Mouse (Mus musculus) heart, embryonic 11.5 days (tissue): ENCODE results near the gene Gcg. TPM values are rescaled to one million over a fixed set of nuclear protein-coding genes. Genes with fewer than 3 reads are reported as not detected.

Experiments used
- ATAC-seq: fragments of 200-750 bp; cut with Nextera tagmentation; replicated peaks from 2 replicates; pipeline ENCODE4 v1.8.0; 2017; ENCODE audit warnings: moderate library complexity; ENCODE audit not compliant: insufficient number of reproducible peaks, low FRiP score, low TSS enrichment
- H3K27ac ChIP-seq: fragments of 300-500 bp; sonication (generic); 2 replicates; pipeline ENCODE4 v1.5.1; 2014; ENCODE audit warnings: mild to moderate bottlenecking, low read depth, low read length
- H3K27me3 ChIP-seq: fragments of 300-500 bp; sonication (generic); 2 replicates; pipeline ENCODE4 v1.6.1; 2014; ENCODE audit warnings: mild to moderate bottlenecking, low read length, mixed read lengths; ENCODE audit not compliant: control insufficient read depth, insufficient read depth
- H3K36me3 ChIP-seq: fragments of 300-500 bp; sonication (generic); 2 replicates; pipeline ENCODE4 v1.6.1; 2014; ENCODE audit warnings: mild to moderate bottlenecking, low read length, moderate library complexity, mixed read lengths; ENCODE audit not compliant: control insufficient read depth, insufficient read depth
- H3K4me1 ChIP-seq: fragments of 300-500 bp; sonication (generic); 2 replicates; pipeline ENCODE4 v1.6.1; 2014; ENCODE audit warnings: low read length; ENCODE audit not compliant: control insufficient read depth, insufficient read depth
- H3K4me2 ChIP-seq: fragments of 300-500 bp; sonication (generic); 2 replicates; pipeline ENCODE4 v1.6.1; 2014; ENCODE audit warnings: mild to moderate bottlenecking, moderate library complexity
- H3K4me3 ChIP-seq: fragments of 300-500 bp; sonication (generic); 2 replicates; pipeline ENCODE4 v1.5.1; 2014; ENCODE audit warnings: low read depth, low read length
- H3K9ac ChIP-seq: fragments of 300-500 bp; sonication (generic); 2 replicates; pipeline ENCODE4 v1.6.1; 2014; ENCODE audit warnings: mild to moderate bottlenecking, low read depth, low read length, moderate library complexity
- H3K9me3 ChIP-seq: fragments of 300-500 bp; sonication (generic); replicated peaks from 2 replicates; pipeline ENCODE4 v1.6.1; 2016; ENCODE audit warnings: low read length; ENCODE audit not compliant: control insufficient read depth
- WGBS: fragments of 180-500 bp; shearing (Covaris S2); extraction: QIAGEN DNeasy Blood & Tissue Kit; methylation state at CpG from one replicate; pipeline ENCODE4 v1.1.7; 2014; ENCODE audit not compliant: insufficient replicate concordance; 5-methylcytosine and 5-hydroxymethylcytosine counted together
- polyA plus RNA-seq: library from polyadenylated mRNA; unstranded; fragments of >200 nt; fragmentation: Nextera tagmentation; extraction: Ambion mirVana; gene quantifications from 2 replicates; pipeline ENCODE4 v1.2.1, GENCODE M21; 2014

Gene Gcg
- polyA plus RNA-seq, 1 experiment from 2014 or later = 1.1 TPM

- H3K27me3 ChIP-seq = no peaks in the 10 kb centered on the region
- H3K27ac ChIP-seq = no peak overlapping the region
- no peaks in the 10 kb centered on the region for H3K4me1 ChIP-seq
- H3K4me2 ChIP-seq = no peak overlapping the region
- no peak overlapping the region for H3K9ac ChIP-seq
- H3K36me3 ChIP-seq = no peaks in the 10 kb centered on the region
- 75% methylated on average over 5 of the region's 5 CpGs for WGBS
- no peak for ATAC-seq
- no peak overlapping the region for H3K4me3 ChIP-seq
- H3K9me3 ChIP-seq = no peaks in the 10 kb centered on the region
These were observed 19.9 kb upstream of the Gcg start for GRCm38 (mm10) chr2:62503326-62503725.

GRCm38 (mm10) chr2:62502516-62502915 lies 19.1 kb upstream of the Gcg start:
- H3K4me2 ChIP-seq = no peak overlapping the region
- H3K27ac ChIP-seq = no peak overlapping the region
- WGBS = 80% methylated on average over 4 of the region's 4 CpGs
- ATAC-seq = no peak
- H3K9me3 ChIP-seq = no peaks in the 10 kb centered on the region
- H3K4me3 ChIP-seq = no peak overlapping the region
- H3K36me3 ChIP-seq = no peaks in the 10 kb centered on the region
- H3K9ac ChIP-seq = no peak overlapping the region
- H3K27me3 ChIP-seq = no peaks in the 10 kb centered on the region
- no peaks in the 10 kb centered on the region for H3K4me1 ChIP-seq

GRCm38 (mm10) chr2:62498821-62499220 lies 15.4 kb upstream of the Gcg start:
- Histone ChIP-seq H3K27ac (no peak overlapping the region), H3K4me2 (no peak overlapping the region), H3K4me1 (no peaks in the 10 kb centered on the region), H3K9ac (no peak overlapping the region), H3K27me3 (no peaks in the 10 kb centered on the region), H3K9me3 (no peaks in the 10 kb centered on the region), H3K36me3 (no peaks in the 10 kb centered on the region), H3K4me3 (no peak overlapping the region)
- no peak for ATAC-seq
- 86% methylated on average over 5 of the region's 5 CpGs for WGBS

GRCm38 (mm10) chr2:62498086-62498485 lies 14.6 kb upstream of the Gcg start:
- H3K36me3 ChIP-seq = no peaks in the 10 kb centered on the region
- no peak overlapping the region for H3K4me3 ChIP-seq
- no peak for ATAC-seq
- H3K9ac ChIP-seq = no peak overlapping the region
- WGBS = 81% methylated on average over 4 of the region's 4 CpGs
- H3K9me3 ChIP-seq = no peaks in the 10 kb centered on the region
- H3K27me3 ChIP-seq = no peaks in the 10 kb centered on the region
- no peaks in the 10 kb centered on the region for H3K4me1 ChIP-seq
- H3K27ac ChIP-seq = no peak overlapping the region
- no peak overlapping the region for H3K4me2 ChIP-seq

- 77% methylated on average over 5 of the region's 5 CpGs for WGBS
- ATAC-seq = no peak
- H3K9ac ChIP-seq = no peak overlapping the region
These were observed 14.0 kb upstream of the Gcg start for GRCm38 (mm10) chr2:62497333-62498002.

GRCm38 (mm10) chr2:62495407-62495806 lies 12.0 kb upstream of the Gcg start:
- no peak overlapping the region for H3K27ac ChIP-seq
- H3K4me2 ChIP-seq = no peak overlapping the region
- H3K9me3 ChIP-seq = no peaks in the 10 kb centered on the region
- H3K36me3 ChIP-seq = no peaks in the 10 kb centered on the region
- H3K9ac ChIP-seq = no peak overlapping the region
- H3K27me3 ChIP-seq = no peaks in the 10 kb centered on the region
- 60% methylated on average over 4 of the region's 4 CpGs for WGBS
- H3K4me3 ChIP-seq = no peak overlapping the region
- no peaks in the 10 kb centered on the region for H3K4me1 ChIP-seq
- ATAC-seq = no peak

More at GRCm38 (mm10) chr2:62497333-62498002, 14.0 kb upstream of the Gcg start:
- H3K36me3 ChIP-seq = no peaks in the 10 kb centered on the region
- H3K9me3 ChIP-seq = no peaks in the 10 kb centered on the region
- H3K4me1 ChIP-seq = no peaks in the 10 kb centered on the region
- no peak overlapping the region for H3K27ac ChIP-seq
- H3K27me3 ChIP-seq = no peaks in the 10 kb centered on the region
- H3K4me3 ChIP-seq = no peak overlapping the region
- no peak overlapping the region for H3K4me2 ChIP-seq

GRCm38 (mm10) chr2:62489832-62490231 lies 6.4 kb upstream of the Gcg start:
- H3K9me3 ChIP-seq = no peaks in the 10 kb centered on the region
- H3K4me3 ChIP-seq = no peak overlapping the region
- no peaks in the 10 kb centered on the region for H3K36me3 ChIP-seq
- no peak overlapping the region for H3K9ac ChIP-seq
- 80% methylated on average over 6 of the region's 6 CpGs for WGBS
- ATAC-seq = no peak
- no peaks in the 10 kb centered on the region for H3K4me1 ChIP-seq
- H3K27me3 ChIP-seq = no peaks in the 10 kb centered on the region
- H3K4me2 ChIP-seq = no peak overlapping the region
- H3K27ac ChIP-seq = no peak overlapping the region

- H3K27ac ChIP-seq = no peak overlapping the region
- no peak overlapping the region for H3K4me3 ChIP-seq
- H3K9ac ChIP-seq = no peak overlapping the region
- 79% methylated on average over 3 of the region's 3 CpGs for WGBS
- no peaks in the 10 kb centered on the region for H3K36me3 ChIP-seq
- H3K27me3 ChIP-seq = no peaks in the 10 kb centered on the region
- ATAC-seq = no peak
- no peak overlapping the region for H3K4me2 ChIP-seq
- H3K9me3 ChIP-seq = no peaks in the 10 kb centered on the region
- H3K4me1 ChIP-seq = no peaks in the 10 kb centered on the region
These were observed 1.5 kb upstream of the Gcg start for GRCm38 (mm10) chr2:62484906-62485305.
